Mouse (Mus musculus) gonadal fat pad, adult 2 months (tissue): Measurements from ENCODE around the gene Acaa1b. TPM values are rescaled to one million over a fixed set of nuclear protein-coding genes. Genes with fewer than 3 reads are reported as not detected.

ENCODE experiments used
- polyA plus RNA-seq: library from polyadenylated mRNA; depleted of rRNA; stranded (reverse); fragments of >200 nt; gene quantifications from 2 replicates; pipeline ENCODE4 v1.2.3, GENCODE M21; 2012; rRNA removed

Acaa1b gene
- polyA plus RNA-seq, 1 experiment, result 48.1 TPM

Other genes with a start within 250 kb of the Acaa1b start
- 40.5 and 42.4 TPM in 2 replicates for gene Ctdspl, start 230.6 kb downstream of the Acaa1b start, polyA plus RNA-seq
- gene Vill, start 104.3 kb downstream of the Acaa1b start, polyA plus RNA-seq, result 13.6 and 15.1 TPM in 2 replicates
- gene Plcd1, start 63.6 kb downstream of the Acaa1b start, polyA plus RNA-seq, result 36.8 and 37.4 TPM in 2 replicates
- 8.1 and 12.9 TPM in 2 replicates for gene Dlec1, start 54.6 kb downstream of the Acaa1b start, polyA plus RNA-seq
- gene Gm47289, start 2.1 kb upstream of the Acaa1b start, polyA plus RNA-seq, result 0.05 TPM in 1 of 2 replicates, not detected in the other
- 0.09 TPM in 1 of 2 replicates, not detected in the other for gene Slc22a13, start 52.0 kb upstream of the Acaa1b start, polyA plus RNA-seq
- 19.3 and 19.4 TPM in 2 replicates for gene Oxsr1, start 165.3 kb upstream of the Acaa1b start, polyA plus RNA-seq
- gene Acaa1a, start 182.6 kb upstream of the Acaa1b start, polyA plus RNA-seq, result 192 and 217 TPM in 2 replicates
- gene Myd88, start 184.3 kb upstream of the Acaa1b start, polyA plus RNA-seq, result 33.9 and 40.7 TPM in 2 replicates
- 12.8 and 24.9 TPM in 2 replicates for gene Xylb, start 200.3 kb upstream of the Acaa1b start, polyA plus RNA-seq
- gene Slc22a14, start 208.5 kb upstream of the Acaa1b start, polyA plus RNA-seq, result 1.9 and 2.2 TPM in 2 replicates
- 5.3 and 5.8 TPM in 2 replicates for gene Acvr2b, start 245.0 kb upstream of the Acaa1b start, polyA plus RNA-seq